Mouse (Mus musculus) forebrain, postnatal 0 days (tissue): ENCODE measurements around the gene Rflnb. TPM values are rescaled to one million over a fixed set of nuclear protein-coding genes. Genes with fewer than 3 reads are reported as not detected.

Source experiments
- ATAC-seq: fragments of 200-750 bp; cut with Nextera tagmentation; 2 replicates; pipeline ENCODE4 v1.8.0; 2017; ENCODE audit warnings: mild to moderate bottlenecking, moderate library complexity
- DNase-seq: peaks from one replicate; pipeline ENCODE4 v3.0.0-alpha.2; 2015
- H3K27ac ChIP-seq: fragments of 300-500 bp; sonication (generic); 2 replicates; pipeline ENCODE4 v1.5.1; 2014; ENCODE audit warnings: low read depth, mild to moderate bottlenecking, antibody characterized with exemption, low read length, moderate library complexity, mixed read lengths
- H3K27me3 ChIP-seq: fragments of 300-500 bp; sonication (generic); 2 replicates; pipeline ENCODE4 v1.6.1; 2014; ENCODE audit warnings: mild to moderate bottlenecking, low read length, mixed read lengths; ENCODE audit not compliant: insufficient read depth
- H3K36me3 ChIP-seq: fragments of 300-500 bp; sonication (generic); 2 replicates; pipeline ENCODE4 v1.6.1; 2014; ENCODE audit warnings: mild to moderate bottlenecking, moderate library complexity; ENCODE audit not compliant: insufficient read depth
- H3K4me1 ChIP-seq: fragments of 300-500 bp; sonication (generic); 2 replicates; pipeline ENCODE4 v1.6.1; 2014; ENCODE audit warnings: antibody characterized with exemption; ENCODE audit not compliant: insufficient read depth
- H3K4me2 ChIP-seq: fragments of 300-500 bp; sonication (generic); 2 replicates; pipeline ENCODE4 v1.6.1; 2014; ENCODE audit warnings: low read depth, mild to moderate bottlenecking, moderate library complexity
- H3K4me3 ChIP-seq: fragments of 300-500 bp; sonication (generic); 2 replicates; pipeline ENCODE4 v1.5.1; 2014; ENCODE audit warnings: low read depth, low read length, mixed read lengths
- H3K9ac ChIP-seq: fragments of 300-500 bp; sonication (generic); 2 replicates; pipeline ENCODE4 v1.6.1; 2014; ENCODE audit warnings: mild to moderate bottlenecking
- H3K9me3 ChIP-seq: fragments of 300-500 bp; sonication (generic); 2 replicates; pipeline ENCODE4 v1.6.1; 2016; ENCODE audit warnings: low read length
- CTCF ChIP-seq: sonication (generic); IDR thresholded peaks from 2 replicates; pipeline ENCODE4 v1.5.1; 2016; ENCODE audit warnings: antibody characterized with exemption, control low read depth, low read depth
- WGBS: fragments of 180-500 bp; shearing (Covaris S2); extraction: QIAGEN DNeasy Blood & Tissue Kit; methylation state at CpG from one replicate; pipeline ENCODE4 v1.1.7; 2014; 5-methylcytosine and 5-hydroxymethylcytosine counted together
- polyA plus RNA-seq: library from polyadenylated mRNA; unstranded; fragments of >200 nt; fragmentation: Nextera tagmentation; extraction: Ambion mirVana; gene quantifications from 2 replicates; pipeline ENCODE4 v1.2.1, GENCODE M21; 2015
- total RNA-seq: library from RNA; depleted of rRNA; stranded (reverse); fragments of >200 nt; gene quantifications from 2 replicates; pipeline ENCODE4 v1.2.3, GENCODE M21; 2014

Rflnb gene
- total and polyA plus RNA-seq, 2 experiments from 2014 or later, result 12.7 to 14.0 TPM

DNA sequence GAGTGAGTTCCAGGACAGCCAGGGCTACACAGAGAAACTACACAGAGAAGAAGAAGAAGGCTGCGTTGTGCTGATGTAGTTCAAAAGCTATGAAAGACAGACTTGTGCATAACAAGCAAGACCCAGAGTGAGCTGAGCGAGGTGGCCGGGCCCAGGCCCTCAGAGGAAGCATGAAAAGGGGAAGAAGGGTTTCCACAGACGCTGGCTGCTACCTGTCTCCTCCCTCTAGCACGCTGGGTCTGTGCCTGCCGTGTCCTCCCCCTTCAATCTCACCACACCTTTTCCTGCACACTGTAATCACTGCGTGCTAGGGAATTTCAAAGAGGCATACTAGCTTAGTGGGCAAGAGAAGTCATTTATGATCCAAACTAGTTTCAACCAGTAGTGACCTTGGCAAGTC lies 36.8 kb upstream of the Rflnb start:
- Histone ChIP-seq H3K9me3 (no peaks in the 10 kb centered on the region), H3K27me3 (no peaks in the 10 kb centered on the region), H3K4me3 (no peak overlapping the region), H3K9ac (no peak overlapping the region), H3K27ac (no peak overlapping the region), H3K36me3 (peaks cover 47% of the 10 kb centered on the region), H3K4me2 (no peak overlapping the region), H3K4me1 (no peaks in the 10 kb centered on the region)
- no peak for TF ChIP-seq CTCF
- 94% methylated on average over 7 of the region's 7 CpGs for WGBS
- DNase-seq (no peak), ATAC-seq (no peak)

GRCm38 (mm10) chr11:76060906-76061305 lies 33.3 kb upstream of the Rflnb start:
- no peak for TF ChIP-seq CTCF
- no peaks in the 10 kb centered on the region for H3K27me3 ChIP-seq
- H3K4me1 ChIP-seq, result no peaks in the 10 kb centered on the region
- 89% methylated on average over 2 of the region's 2 CpGs for WGBS
- H3K4me2 ChIP-seq, result no peak overlapping the region
- H3K9ac ChIP-seq, result no peak overlapping the region
- no peak for ATAC-seq
- peaks cover 39% of the 10 kb centered on the region for H3K36me3 ChIP-seq
- no peak overlapping the region for H3K27ac ChIP-seq
- H3K4me3 ChIP-seq, result no peak overlapping the region
- DNase-seq, result no peak
- no peaks in the 10 kb centered on the region for H3K9me3 ChIP-seq

DNA sequence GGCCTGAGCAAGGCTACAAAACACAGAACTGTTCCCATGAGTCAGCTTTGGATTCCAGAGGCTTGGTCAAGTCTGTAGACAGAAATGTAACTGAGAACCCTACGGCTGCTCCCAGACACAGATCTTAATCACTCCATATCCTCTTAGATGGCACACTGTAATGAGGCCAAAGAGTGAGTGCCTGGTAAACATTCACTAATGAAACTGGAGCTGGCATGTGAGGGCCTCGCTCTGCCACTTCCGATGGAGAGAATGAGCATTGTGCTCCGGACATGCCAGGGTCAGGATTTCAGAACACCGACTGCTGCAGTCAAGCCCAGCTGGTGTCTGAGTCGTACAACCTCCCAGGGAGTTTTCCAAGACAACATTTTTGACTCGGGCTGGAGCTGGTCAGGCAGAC lies 32.4 kb upstream of the Rflnb start:
- Histone ChIP-seq H3K4me2 (no peak overlapping the region), H3K4me3 (no peak overlapping the region), H3K4me1 (no peaks in the 10 kb centered on the region), H3K9me3 (no peaks in the 10 kb centered on the region), H3K36me3 (peaks cover 38% of the 10 kb centered on the region), H3K27ac (no peak overlapping the region), H3K9ac (no peak overlapping the region), H3K27me3 (no peaks in the 10 kb centered on the region)
- WGBS, result 83% methylated on average over 7 of the region's 7 CpGs
- ATAC-seq, result no peak
- DNase-seq, result no peak
- TF ChIP-seq CTCF, result no peak

- no peak for ATAC-seq
- no peak for DNase-seq
- H3K4me1 ChIP-seq, result no peaks in the 10 kb centered on the region
- WGBS, result 27% methylated on average over 3 of the region's 3 CpGs
- H3K4me2 ChIP-seq, result no peak overlapping the region
- no peak overlapping the region for H3K9ac ChIP-seq
- no peak overlapping the region for H3K4me3 ChIP-seq
- no peaks in the 10 kb centered on the region for H3K27me3 ChIP-seq
- H3K9me3 ChIP-seq, result no peaks in the 10 kb centered on the region
- H3K36me3 ChIP-seq, result peaks cover 24% of the 10 kb centered on the region
- TF ChIP-seq CTCF, result 0 out of 2 replicates have a peak, but pooled peaks have one; percentile 31
- no peak overlapping the region for H3K27ac ChIP-seq
Observed at GRCm38 (mm10) chr11:76056487-76056886, 28.9 kb upstream of the Rflnb start.

- Histone ChIP-seq H3K4me1 (no peaks in the 10 kb centered on the region), H3K27me3 (no peaks in the 10 kb centered on the region), H3K36me3 (0 out of 2 replicates have a peak, but pooled peaks cover 2% of the 10 kb centered on the region), H3K27ac (no peak overlapping the region), H3K9me3 (no peaks in the 10 kb centered on the region), H3K4me2 (no peak overlapping the region), H3K9ac (no peak overlapping the region), H3K4me3 (no peak overlapping the region)
- ATAC-seq (no peak), DNase-seq (no peak)
- 91% methylated on average over 5 of the region's 5 CpGs for WGBS
- no peak for TF ChIP-seq CTCF
Observed at GRCm38 (mm10) chr11:76052496-76052895, 24.9 kb upstream of the Rflnb start.

DNA sequence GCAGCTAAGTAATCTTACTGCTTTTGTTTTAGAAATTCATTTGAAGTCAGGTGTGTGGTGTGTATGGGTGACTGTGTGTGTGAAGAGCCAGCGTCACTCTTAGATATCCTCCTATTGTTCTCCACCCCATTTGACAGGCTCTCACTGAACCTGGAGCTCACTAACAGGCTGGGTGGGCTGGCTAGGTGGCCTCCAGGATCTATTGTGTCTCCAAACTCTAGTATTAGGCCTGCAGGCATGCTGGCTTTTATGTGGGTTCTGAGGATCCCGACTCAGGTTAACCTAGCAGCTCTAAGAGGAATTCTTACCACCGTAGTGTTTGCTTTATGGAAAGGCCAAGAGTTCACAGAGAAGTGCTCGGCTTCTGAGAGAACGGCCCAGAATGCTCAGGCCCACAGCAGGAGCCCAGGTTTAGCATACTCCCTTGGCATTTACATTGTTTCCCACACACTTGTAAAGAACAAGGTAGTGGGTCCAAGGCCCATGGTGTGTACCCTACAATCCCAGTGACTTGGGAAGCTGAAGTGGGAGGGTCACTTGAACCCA lies 23.5 kb upstream of the Rflnb start:
- no peaks in the 10 kb centered on the region for H3K4me1 ChIP-seq
- no peak overlapping the region for H3K4me3 ChIP-seq
- ATAC-seq (no peak), DNase-seq (no peak)
- H3K4me2 ChIP-seq, result no peak overlapping the region
- H3K36me3 ChIP-seq, result peaks cover 14% of the 10 kb centered on the region
- H3K9me3 ChIP-seq, result no peaks in the 10 kb centered on the region
- H3K27ac ChIP-seq, result no peak overlapping the region
- H3K27me3 ChIP-seq, result no peaks in the 10 kb centered on the region
- H3K9ac ChIP-seq, result no peak overlapping the region
- TF ChIP-seq CTCF, result no peak
- 42% methylated on average over 5 of the region's 5 CpGs for WGBS

DNA sequence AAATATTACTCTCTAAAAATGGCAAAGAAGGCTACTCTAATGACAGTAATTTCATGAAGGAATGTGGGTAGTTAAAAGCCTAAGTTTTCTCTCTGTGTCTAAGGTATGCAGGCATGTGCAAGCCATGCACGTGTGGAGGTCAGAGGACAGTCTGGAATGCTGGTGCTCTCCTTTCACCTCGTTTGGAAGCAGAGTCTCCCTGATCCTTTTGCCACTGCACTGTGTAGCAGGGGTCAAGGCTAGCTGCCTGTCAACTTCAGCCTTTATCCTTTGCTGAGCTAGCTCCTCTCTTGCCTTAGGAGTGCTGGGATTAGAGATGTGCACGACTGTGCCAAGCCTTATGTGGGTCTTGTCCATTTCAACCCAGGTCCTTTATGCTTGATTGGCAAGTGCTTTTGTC lies 22.9 kb upstream of the Rflnb start:
- ATAC-seq (no peak), DNase-seq (no peak)
- no peak overlapping the region for H3K9ac ChIP-seq
- no peak overlapping the region for H3K4me3 ChIP-seq
- H3K27ac ChIP-seq, result no peak overlapping the region
- H3K27me3 ChIP-seq, result no peaks in the 10 kb centered on the region
- no peak overlapping the region for H3K4me2 ChIP-seq
- peaks cover 17% of the 10 kb centered on the region for H3K36me3 ChIP-seq
- no peaks in the 10 kb centered on the region for H3K9me3 ChIP-seq
- 29% methylated on average over 3 of the region's 3 CpGs for WGBS
- no peaks in the 10 kb centered on the region for H3K4me1 ChIP-seq
- no peak for TF ChIP-seq CTCF
